Mouse (Mus musculus): Measurements from ENCODE around the gene Lrpap1. TPM values are rescaled to one million over a fixed set of nuclear protein-coding genes. Genes with fewer than 3 reads are reported as not detected.

Gene Lrpap1
- polyA plus RNA-seq, 1 experiment from 2014 or later: 118 TPM

DNA sequence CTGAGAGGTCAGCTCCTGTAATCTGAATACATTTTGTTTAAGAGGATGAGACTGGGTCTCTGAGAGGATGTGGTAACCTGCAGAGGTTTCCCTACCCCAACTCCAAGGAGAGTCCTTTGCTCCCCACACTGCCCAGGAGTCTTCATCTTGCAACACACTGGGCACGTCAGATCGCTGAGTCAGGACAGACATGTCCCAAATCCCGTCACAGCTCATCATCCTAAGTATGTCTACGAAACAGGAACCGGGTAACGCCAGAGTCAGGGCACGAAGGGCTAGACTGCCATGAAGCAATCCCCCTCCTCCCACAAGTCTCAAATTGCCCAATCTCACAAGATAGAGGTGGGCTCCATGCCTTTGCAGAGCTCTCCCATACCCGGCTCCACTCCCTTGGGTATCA, 2.5 kb downstream of the Lrpap1 start:
- Histone ChIP-seq H3K79me2 (ENCODE audit: inconsistent target) (peaks cover 39% of the 10 kb centered on the region), H3K4me3 (ENCODE audit: inconsistent target) (no peak overlapping the region), H3K36me3 (ENCODE audit: inconsistent target) (peaks cover 37% of the 10 kb centered on the region), H3K27ac (no peak overlapping the region)
- WGBS (ENCODE audit: missing documents): 18% methylated on average over 8 of the region's 8 CpGs

DNA sequence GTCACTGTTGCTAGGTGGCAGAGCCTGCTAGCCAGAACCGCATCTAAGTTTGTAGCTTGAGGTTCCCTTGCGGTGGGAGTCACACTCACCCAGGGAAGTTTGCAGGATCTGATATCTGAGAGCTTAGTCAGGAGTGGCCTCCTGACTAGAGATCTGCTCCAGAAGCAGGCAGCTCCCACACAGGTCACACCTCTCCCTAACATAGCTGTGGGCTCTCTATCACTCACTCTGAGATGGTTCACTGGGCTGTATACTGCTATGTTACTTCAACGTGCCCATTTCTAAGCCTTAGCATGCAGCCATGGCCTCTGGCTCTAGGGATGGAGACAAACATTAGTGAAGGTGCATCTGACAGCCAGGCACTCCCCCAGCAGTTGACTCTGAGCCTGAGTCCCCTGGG, 13.9 kb downstream of the Lrpap1 start:
- Histone ChIP-seq H3K27ac (no peak overlapping the region), H3K36me3 (ENCODE audit: inconsistent target) (peaks cover 47% of the 10 kb centered on the region), H3K4me3 (ENCODE audit: inconsistent target) (no peak overlapping the region), H3K79me2 (ENCODE audit: inconsistent target) (no peaks in the 10 kb centered on the region)
- 91% methylated on average over 3 of the region's 3 CpGs for WGBS (ENCODE audit: missing documents)

GRCm38 (mm10) chr5:35089614-35089963, 16.0 kb downstream of the Lrpap1 start:
- 88% methylated on average over 5 of the region's 5 CpGs for WGBS (ENCODE audit: missing documents)
- H3K4me3 ChIP-seq (ENCODE audit: inconsistent target): no peak overlapping the region
- H3K27ac ChIP-seq: no peak overlapping the region
- H3K79me2 ChIP-seq (ENCODE audit: inconsistent target): no peaks in the 10 kb centered on the region
- peaks cover 27% of the 10 kb centered on the region for H3K36me3 ChIP-seq (ENCODE audit: inconsistent target)

GRCm38 (mm10) chr5:35088785-35089613, 16.6 kb downstream of the Lrpap1 start:
- H3K27ac ChIP-seq: no peak overlapping the region
- H3K4me3 ChIP-seq (ENCODE audit: inconsistent target): no peak overlapping the region
- H3K79me2 ChIP-seq (ENCODE audit: inconsistent target): no peaks in the 10 kb centered on the region
- 66% methylated on average over 9 of the region's 9 CpGs for WGBS (ENCODE audit: missing documents)
- peaks cover 23% of the 10 kb centered on the region for H3K36me3 ChIP-seq (ENCODE audit: inconsistent target)

- WGBS (ENCODE audit: missing documents): 87% methylated on average over 3 of the region's 3 CpGs
- Histone ChIP-seq H3K4me3 (ENCODE audit: inconsistent target) (no peak overlapping the region), H3K27ac (no peak overlapping the region), H3K36me3 (ENCODE audit: inconsistent target) (no peaks in the 10 kb centered on the region), H3K79me2 (ENCODE audit: inconsistent target) (no peaks in the 10 kb centered on the region)
These were observed 20.7 kb downstream of the Lrpap1 start for GRCm38 (mm10) chr5:35084913-35085312.

GRCm38 (mm10) chr5:35079101-35079500, 26.5 kb downstream of the Lrpap1 start:
- no peaks in the 10 kb centered on the region for H3K36me3 ChIP-seq (ENCODE audit: inconsistent target)
- H3K27ac ChIP-seq: no peak overlapping the region
- no peak overlapping the region for H3K4me3 ChIP-seq (ENCODE audit: inconsistent target)
- no peaks in the 10 kb centered on the region for H3K79me2 ChIP-seq (ENCODE audit: inconsistent target)
- 90% methylated on average over 17 of the region's 18 CpGs for WGBS (ENCODE audit: missing documents)

DNA sequence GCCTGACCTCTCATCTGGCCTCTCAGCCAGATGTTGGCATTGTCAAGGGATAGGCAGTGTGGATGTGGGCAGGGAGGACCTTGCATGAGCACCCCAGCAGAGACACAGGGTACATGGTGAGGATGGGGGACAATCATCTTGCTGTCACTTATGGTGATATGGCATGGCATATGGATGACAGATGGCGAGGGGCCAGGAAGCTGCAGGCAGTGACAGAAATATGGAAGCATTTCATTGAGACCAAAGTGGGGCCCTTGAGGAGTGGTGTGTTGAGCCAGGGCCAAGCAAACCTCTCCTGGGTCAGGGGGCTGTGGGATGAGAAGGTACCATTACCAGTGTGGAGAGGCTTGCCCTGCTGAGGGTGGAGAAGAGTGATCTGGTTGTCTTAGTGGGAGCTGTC, 29.2 kb downstream of the Lrpap1 start:
- Histone ChIP-seq H3K27ac (no peak overlapping the region), H3K4me3 (ENCODE audit: inconsistent target) (no peak overlapping the region), H3K79me2 (ENCODE audit: inconsistent target) (no peaks in the 10 kb centered on the region), H3K36me3 (ENCODE audit: inconsistent target) (no peaks in the 10 kb centered on the region)
- 83% methylated on average over 1 of the region's 1 CpGs for whole genome bisulfite sequencing (ENCODE audit: missing documents)

DNA sequence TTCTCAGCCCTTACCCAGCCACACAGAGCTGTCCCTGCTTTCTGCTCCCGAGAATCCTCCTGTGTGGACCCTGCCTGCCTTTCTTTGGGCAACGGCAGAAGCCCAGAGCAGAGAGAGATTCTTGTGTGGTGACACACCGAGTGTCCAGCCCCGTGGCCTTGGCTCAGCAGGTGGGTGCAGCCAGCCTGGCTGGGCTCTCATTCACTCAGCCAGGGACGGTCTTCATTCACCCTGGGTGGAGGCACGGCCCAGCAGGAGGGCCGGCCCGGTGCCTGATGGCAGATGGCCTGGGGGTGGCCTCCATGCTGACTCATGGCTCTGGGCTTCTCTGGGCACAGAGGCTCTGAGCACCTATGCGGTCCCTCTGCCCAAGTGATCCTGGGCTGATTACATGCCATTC, 31.6 kb downstream of the Lrpap1 start:
- Histone ChIP-seq H3K79me2 (ENCODE audit: inconsistent target) (no peaks in the 10 kb centered on the region), H3K4me3 (ENCODE audit: inconsistent target) (no peak overlapping the region), H3K27ac (no peak overlapping the region), H3K36me3 (ENCODE audit: inconsistent target) (no peaks in the 10 kb centered on the region)
- WGBS (ENCODE audit: missing documents): 76% methylated on average over 9 of the region's 9 CpGs

GRCm38 (mm10) chr5:35073235-35073634, 32.3 kb downstream of the Lrpap1 start:
- Histone ChIP-seq H3K36me3 (ENCODE audit: inconsistent target) (no peaks in the 10 kb centered on the region), H3K4me3 (ENCODE audit: inconsistent target) (no peak overlapping the region), H3K79me2 (ENCODE audit: inconsistent target) (no peaks in the 10 kb centered on the region), H3K27ac (no peak overlapping the region)
- 89% methylated on average over 11 of the region's 11 CpGs for WGBS (ENCODE audit: missing documents)

- 93% methylated on average over 6 of the region's 6 CpGs for WGBS (ENCODE audit: missing documents)
- Histone ChIP-seq H3K4me3 (ENCODE audit: inconsistent target) (no peak overlapping the region), H3K79me2 (ENCODE audit: inconsistent target) (no peaks in the 10 kb centered on the region), H3K27ac (no peak overlapping the region), H3K36me3 (ENCODE audit: inconsistent target) (no peaks in the 10 kb centered on the region)
These were observed 33.7 kb downstream of the Lrpap1 start for GRCm38 (mm10) chr5:35071855-35072254.

- Histone ChIP-seq H3K36me3 (ENCODE audit: inconsistent target) (no peaks in the 10 kb centered on the region), H3K27ac (no peak overlapping the region), H3K79me2 (ENCODE audit: inconsistent target) (no peaks in the 10 kb centered on the region), H3K4me3 (ENCODE audit: inconsistent target) (no peak overlapping the region)
- 60% methylated on average over 7 of the region's 7 CpGs for WGBS (ENCODE audit: missing documents)
These were observed 34.6 kb downstream of the Lrpap1 start for GRCm38 (mm10) chr5:35070953-35071352.

DNA sequence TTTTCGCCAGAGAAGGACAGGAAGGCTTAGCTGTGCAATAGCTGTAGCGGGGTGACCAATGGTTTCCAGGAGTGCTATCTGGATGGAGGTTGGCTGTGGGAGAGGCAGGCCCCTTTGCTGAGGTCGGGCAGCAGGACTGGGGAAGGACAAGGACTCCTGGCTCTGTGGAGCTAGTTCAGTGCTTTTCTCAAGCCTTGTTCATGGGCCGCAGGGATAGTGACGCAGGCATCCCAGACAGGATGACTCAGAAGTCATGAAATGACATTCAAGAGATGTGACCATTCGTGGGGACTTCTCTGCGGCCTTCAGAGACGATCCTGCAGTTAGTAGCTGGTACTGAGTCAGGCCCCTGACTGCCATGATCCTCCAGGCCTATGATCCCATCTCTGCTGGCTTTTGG, 35.3 kb downstream of the Lrpap1 start:
- H3K36me3 ChIP-seq (ENCODE audit: inconsistent target): no peaks in the 10 kb centered on the region
- no peak overlapping the region for H3K27ac ChIP-seq
- H3K4me3 ChIP-seq (ENCODE audit: inconsistent target): no peak overlapping the region
- 89% methylated on average over 8 of the region's 8 CpGs for WGBS (ENCODE audit: missing documents)
- no peaks in the 10 kb centered on the region for H3K79me2 ChIP-seq (ENCODE audit: inconsistent target)

GRCm38 (mm10) chr5:35069841-35070240, 35.7 kb downstream of the Lrpap1 start:
- no peaks in the 10 kb centered on the region for H3K79me2 ChIP-seq (ENCODE audit: inconsistent target)
- no peak overlapping the region for H3K4me3 ChIP-seq (ENCODE audit: inconsistent target)
- WGBS (ENCODE audit: missing documents): 88% methylated on average over 2 of the region's 2 CpGs
- H3K27ac ChIP-seq: no peak overlapping the region
- H3K36me3 ChIP-seq (ENCODE audit: inconsistent target): no peaks in the 10 kb centered on the region

DNA sequence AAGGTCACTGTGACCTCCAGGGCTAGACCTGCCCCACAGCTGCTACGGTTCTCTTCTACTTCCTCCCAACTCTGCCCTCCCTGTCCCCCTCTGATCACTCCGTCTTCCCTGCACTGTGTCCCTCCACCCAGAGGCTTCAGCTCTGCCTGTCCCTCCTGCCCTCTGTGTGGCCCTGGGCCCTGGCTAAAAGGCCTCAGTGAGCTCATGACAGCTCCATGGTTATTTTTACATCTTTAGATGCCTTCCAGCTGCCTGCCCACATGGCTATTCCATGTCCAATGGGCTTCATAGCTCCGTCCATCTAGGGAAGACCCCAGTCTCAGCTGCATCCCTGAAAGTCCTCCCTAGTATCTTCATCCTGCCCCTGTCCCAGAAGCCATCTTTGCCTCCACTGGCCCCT, 45.5 kb downstream of the Lrpap1 start:
- 36% methylated on average over 3 of the region's 3 CpGs for WGBS (ENCODE audit: missing documents)
- Histone ChIP-seq H3K27ac (no peak overlapping the region), H3K36me3 (ENCODE audit: inconsistent target) (no peaks in the 10 kb centered on the region), H3K79me2 (ENCODE audit: inconsistent target) (no peaks in the 10 kb centered on the region), H3K4me3 (ENCODE audit: inconsistent target) (no peak overlapping the region)

GRCm38 (mm10) chr5:35058216-35058615, 47.4 kb downstream of the Lrpap1 start:
- Histone ChIP-seq H3K79me2 (ENCODE audit: inconsistent target) (no peaks in the 10 kb centered on the region), H3K36me3 (ENCODE audit: inconsistent target) (no peaks in the 10 kb centered on the region), H3K4me3 (ENCODE audit: inconsistent target) (no peak overlapping the region), H3K27ac (no peak overlapping the region)
- WGBS (ENCODE audit: missing documents): 55% methylated on average over 1 of the region's 1 CpGs

DNA sequence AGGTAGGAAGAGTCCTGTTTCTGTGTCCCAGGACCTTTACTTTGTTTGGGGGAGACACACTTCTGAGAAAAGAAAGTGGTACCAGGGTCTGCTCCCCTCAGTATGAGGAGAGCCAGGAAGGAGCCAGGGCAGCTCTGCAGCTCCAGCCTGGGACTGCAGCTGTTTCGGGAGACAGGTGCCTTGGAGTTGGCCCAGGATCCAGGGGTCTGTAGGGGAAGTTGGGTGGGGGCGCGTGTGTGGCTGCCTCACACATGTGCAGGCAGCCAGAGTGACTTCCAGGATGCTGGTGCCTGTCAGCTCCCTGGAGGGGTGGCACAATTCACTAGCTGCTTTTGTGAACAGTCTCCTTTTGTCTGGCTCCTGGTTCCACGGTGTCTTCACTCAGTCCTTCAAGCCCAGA, 48.0 kb downstream of the Lrpap1 start:
- no peak overlapping the region for H3K27ac ChIP-seq
- H3K36me3 ChIP-seq (ENCODE audit: inconsistent target): no peaks in the 10 kb centered on the region
- WGBS (ENCODE audit: missing documents): 24% methylated on average over 4 of the region's 4 CpGs
- H3K79me2 ChIP-seq (ENCODE audit: inconsistent target): no peaks in the 10 kb centered on the region
- H3K4me3 ChIP-seq (ENCODE audit: inconsistent target): no peak overlapping the region
